Mouse (Mus musculus): ENCODE measurements around the gene Hexim1.

DNA sequence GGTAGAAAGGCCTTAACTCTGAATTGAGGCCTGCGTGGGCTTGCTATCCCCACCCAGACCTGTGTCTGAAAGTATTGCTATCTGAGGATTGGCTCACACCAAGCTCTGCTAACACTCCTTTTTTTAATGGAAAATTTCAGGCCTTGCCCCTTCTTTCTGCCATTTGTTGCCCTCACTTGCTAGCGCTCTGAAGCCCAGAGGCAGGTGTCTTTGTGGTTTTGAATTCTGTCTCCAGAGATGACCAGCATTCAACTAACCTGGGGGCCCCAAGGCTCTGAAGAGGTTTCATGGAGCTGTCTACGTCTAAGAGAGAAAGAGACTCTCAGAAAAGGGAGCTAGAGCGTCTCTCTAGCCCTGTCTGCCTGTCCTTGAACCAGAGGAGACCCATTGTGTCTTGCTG lies 47.8 kb upstream of the Hexim1 start:
- TF ChIP-seq ZNF384 (IDR thresholded peaks at IDR 0.05; ENCODE audit: low read depth, low read length) (no peak), HCFC1 (IDR thresholded peaks at IDR 0.05; ENCODE audit: borderline replicate concordance, insufficient read depth, low read length) (no peak), ZC3H11A (IDR thresholded peaks at IDR 0.05; ENCODE audit: borderline replicate concordance, low read depth, low read length) (no peak), MAFK (IDR thresholded peaks at IDR 0.05; ENCODE audit: insufficient read depth, low read depth, low read length) (no peak), CHD2 (IDR thresholded peaks at IDR 0.05; ENCODE audit: low read depth, low read length) (no peak)
